Comparison of ENCODE assay signal across 19 mouse cellular contexts in genomic region chr5:43303504-43303903, GRCm38 (mm10).
"Had no signal": no experiment of that assay in that cellular context is flagged by ENCODE, and none has a peak within 500 bp of the region (broad histone marks: within the 10 kb centered on the region; RNA-seq: fewer than 3 reads in every experiment).

No protein-coding gene starts in this region.

- H3K27ac ChIP-seq: limb, embryonic 12.5 days; liver, embryonic 13.5 days; lung, embryonic 15.5 days; macrophage; midbrain, embryonic 12.5 days; neural tube, embryonic 13.5 days had no signal

- H3K9me3 ChIP-seq: limb, embryonic 12.5 days; liver, embryonic 13.5 days; lung, embryonic 15.5 days; megakaryocyte, embryonic 14.5 days; midbrain, embryonic 12.5 days; neural tube, embryonic 13.5 days had no signal

- H3K27me3 ChIP-seq: limb, embryonic 12.5 days; liver, embryonic 13.5 days; lung, embryonic 15.5 days; megakaryocyte, embryonic 14.5 days; midbrain, embryonic 12.5 days; neural tube, embryonic 13.5 days had no signal

- H3K9ac ChIP-seq: limb, embryonic 12.5 days; liver, embryonic 13.5 days; liver, postnatal 0 days; lung, embryonic 15.5 days; midbrain, embryonic 12.5 days; neural tube, embryonic 13.5 days had no signal

- ATAC-seq: liver, postnatal 0 days; midbrain, embryonic 16.5 days had no signal

- H3K4me3 ChIP-seq: limb, embryonic 12.5 days; liver, embryonic 13.5 days; lung, embryonic 15.5 days; megakaryocyte, embryonic 14.5 days; midbrain, embryonic 12.5 days; neural tube, embryonic 13.5 days had no signal

- H3K4me1 ChIP-seq: limb, embryonic 12.5 days; liver, embryonic 13.5 days; lung, embryonic 15.5 days; midbrain, embryonic 12.5 days; neural tube, embryonic 13.5 days had no signal

- H3K36me3 ChIP-seq: limb, embryonic 12.5 days; liver, embryonic 13.5 days; lung, embryonic 15.5 days; midbrain, embryonic 12.5 days; neural tube, embryonic 13.5 days had no signal

- H3K4me2 ChIP-seq: limb, embryonic 12.5 days; liver, embryonic 13.5 days; lung, embryonic 15.5 days; midbrain, embryonic 12.5 days; neural tube, embryonic 13.5 days had no signal

- DNase-seq: kidney, postnatal 36 days; layer of hippocampus, adult 9-11 months; layer of hippocampus, postnatal 36 days; liver; liver, embryonic 13.5 days; liver, postnatal 0 days; lung, postnatal 14 days; retina, postnatal 1 day; right cerebral cortex, postnatal 4 days; spleen, adult 18-20 months; thymus, adult 18-20 months; thymus, postnatal 14 days had no signal
